Mouse (Mus musculus) bone marrow, adult 2 months (tissue): Measurements from ENCODE around the gene Rnf227.

Source experiments
- CTCF ChIP-seq: fragments of 200-500 bp; IDR thresholded peaks from 2 replicates; pipeline ENCODE4 v1.5.1; 2011; ENCODE audit warnings: low read length, control low read depth; ENCODE audit not compliant: control insufficient read depth, insufficient read depth
- POLR2A ChIP-seq: fragments of 200-500 bp; IDR thresholded peaks from 2 replicates; pipeline ENCODE4 v1.6.1; 2011; ENCODE audit warnings: low read depth, mild to moderate bottlenecking, control low read depth, low read length, borderline replicate concordance; ENCODE audit not compliant: control insufficient read depth

DNA sequence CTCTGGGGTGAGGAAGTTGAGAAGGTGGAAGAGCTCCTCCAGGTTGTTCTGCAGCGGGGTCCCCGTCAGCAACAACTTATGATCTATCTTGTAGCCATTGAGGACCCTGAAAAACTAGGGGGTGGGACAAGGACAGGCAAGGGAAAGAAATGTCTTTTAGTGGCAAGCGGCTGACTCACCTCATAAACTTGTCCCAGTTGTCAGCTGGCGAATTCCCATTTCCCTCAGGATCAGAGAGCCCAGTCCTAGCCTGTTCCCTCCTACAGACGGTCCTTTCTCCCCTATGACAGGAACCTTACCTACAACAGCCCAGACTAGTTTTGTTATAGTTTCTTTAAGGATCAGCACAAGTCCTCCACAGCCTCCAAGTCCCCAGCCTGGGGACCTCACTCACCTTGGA is 16.3 kb downstream of the Rnf227 start:
- TF ChIP-seq POLR2A (no peak), CTCF (no peak)
